Mouse (Mus musculus) kidney, adult 2 months (tissue): ENCODE results near the gene Cmtm3. TPM values are rescaled to one million over a fixed set of nuclear protein-coding genes. Genes with fewer than 3 reads are reported as not detected.

Experiments used
- DNase-seq: peaks from one replicate; pipeline ENCODE4 v3.0.0; 2021
- H3K27ac ChIP-seq: fragments of 200-500 bp; 2 replicates; pipeline ENCODE4 v1.5.1; 2012; ENCODE audit warnings: low read depth, low read length, control low read depth, inconsistent platforms; ENCODE audit not compliant: insufficient read depth
- H3K27me3 ChIP-seq: fragments of 200-500 bp; replicated peaks from 2 replicates; pipeline ENCODE4 v1.6.1; 2012; ENCODE audit warnings: mild to moderate bottlenecking, moderate library complexity, low read length, inconsistent platforms; ENCODE audit not compliant: control insufficient read depth, insufficient read depth
- H3K36me3 ChIP-seq: fragments of 200-500 bp; 2 replicates; pipeline ENCODE4 v1.6.1; 2012; ENCODE audit warnings: mild to moderate bottlenecking, moderate library complexity, low read length, inconsistent platforms; ENCODE audit not compliant: control insufficient read depth, insufficient read depth
- H3K4me1 ChIP-seq: fragments of 200-500 bp; 2 replicates; pipeline ENCODE4 v1.6.1; 2011; ENCODE audit warnings: low read length; ENCODE audit not compliant: control insufficient read depth, insufficient read depth
- H3K4me3 ChIP-seq: fragments of 200-500 bp; 2 replicates; pipeline ENCODE4 v1.5.1; 2011; ENCODE audit warnings: mild to moderate bottlenecking, low read depth, low read length, control low read depth; ENCODE audit not compliant: insufficient read depth
- CTCF ChIP-seq: fragments of 200-500 bp; conservative IDR thresholded peaks from 2 replicates; pipeline ENCODE4 v1.5.1; 2011; ENCODE audit warnings: low read depth, mild to moderate bottlenecking, control low read depth, low read length, moderate library complexity, mixed read lengths; ENCODE audit not compliant: insufficient read depth, insufficient read length
- POLR2A ChIP-seq: fragments of 200-500 bp; IDR thresholded peaks from one replicate; pipeline ENCODE4 v1.6.1; 2011; ENCODE audit warnings: low read depth, low read length, control low read depth
- WGBS: fragments of 180-500 bp; shearing (Covaris S2); methylation state at CpG from one replicate; pipeline ENCODE4 v1.1.7; 2018; 5-methylcytosine and 5-hydroxymethylcytosine counted together
- polyA plus RNA-seq: library from polyadenylated mRNA; depleted of rRNA; stranded (reverse); fragments of >200 nt; gene quantifications from 2 replicates; pipeline ENCODE4 v1.2.3, GENCODE M21; 2012

Gene Cmtm3
- polyA plus RNA-seq, 1 experiment = 53.3 TPM

- TF ChIP-seq POLR2A = no peak
- TF ChIP-seq CTCF = no peak
- H3K4me1 ChIP-seq = no peaks in the 10 kb centered on the region
- DNase-seq = no peak
- H3K27me3 ChIP-seq = no peaks in the 10 kb centered on the region
- H3K4me3 ChIP-seq = no peak overlapping the region
- 79% methylated on average over 3 of the region's 3 CpGs for WGBS
- H3K36me3 ChIP-seq = no peaks in the 10 kb centered on the region
- no peak overlapping the region for H3K27ac ChIP-seq
These were observed 1.3 kb upstream of the Cmtm3 start for GRCm38 (mm10) chr8:104337890-104338289.

GRCm38 (mm10) chr8:104339983-104340232 lies 698 bp downstream of the Cmtm3 start:
- peak overlapping the region; percentile 6; the same call in 1 of the 2 replicates for H3K27ac ChIP-seq
- no peak for DNase-seq
- WGBS = 8% methylated on average over 6 of the region's 6 CpGs
- peak overlapping the region; percentile 47 for H3K4me3 ChIP-seq
- no peaks in the 10 kb centered on the region for H3K27me3 ChIP-seq
- TF ChIP-seq POLR2A = no peak
- no peak for TF ChIP-seq CTCF
- H3K4me1 ChIP-seq = no peaks in the 10 kb centered on the region
- no peaks in the 10 kb centered on the region for H3K36me3 ChIP-seq

- no peaks in the 10 kb centered on the region for H3K36me3 ChIP-seq
- H3K27ac ChIP-seq = peak overlapping the region; percentile 76
- peak; percentile 24 for TF ChIP-seq POLR2A
- TF ChIP-seq CTCF = peak; percentile 46; the same call in 1 of the 2 replicates
- no peaks in the 10 kb centered on the region for H3K4me1 ChIP-seq
- WGBS = 1% methylated on average over 54 of the region's 54 CpGs
- H3K27me3 ChIP-seq = no peaks in the 10 kb centered on the region
- peak overlapping the region; percentile 47 for H3K4me3 ChIP-seq
- peak; percentile 76 for DNase-seq
These were observed 1.3 kb downstream of the Cmtm3 start for GRCm38 (mm10) chr8:104340233-104341105.

GRCm38 (mm10) chr8:104341106-104341561 lies 1.9 kb downstream of the Cmtm3 start:
- peak; percentile 77 for DNase-seq
- Histone ChIP-seq H3K4me3 (peak overlapping the region; percentile 47), H3K4me1 (no peaks in the 10 kb centered on the region), H3K27ac (peak overlapping the region; percentile 76), H3K27me3 (no peaks in the 10 kb centered on the region), H3K36me3 (no peaks in the 10 kb centered on the region)
- TF ChIP-seq POLR2A = no peak
- TF ChIP-seq CTCF = no peak
- WGBS = 5% methylated on average over 24 of the region's 24 CpGs

GRCm38 (mm10) chr8:104341678-104342077 lies 2.5 kb downstream of the Cmtm3 start:
- DNase-seq = no peak
- no peaks in the 10 kb centered on the region for H3K4me1 ChIP-seq
- H3K27me3 ChIP-seq = no peaks in the 10 kb centered on the region
- 60% methylated on average over 6 of the region's 6 CpGs for WGBS
- TF ChIP-seq CTCF (no peak), POLR2A (no peak)
- peak overlapping the region; percentile 25; the same call in 1 of the 2 replicates for H3K27ac ChIP-seq
- peak overlapping the region; percentile 47; the same call in 1 of the 2 replicates for H3K4me3 ChIP-seq
- H3K36me3 ChIP-seq = no peaks in the 10 kb centered on the region

GRCm38 (mm10) chr8:104342426-104342825 lies 3.2 kb downstream of the Cmtm3 start:
- Histone ChIP-seq H3K27ac (no peak overlapping the region), H3K27me3 (no peaks in the 10 kb centered on the region), H3K36me3 (no peaks in the 10 kb centered on the region), H3K4me3 (no peak overlapping the region), H3K4me1 (no peaks in the 10 kb centered on the region)
- no peak for DNase-seq
- WGBS = 65% methylated on average over 5 of the region's 5 CpGs
- TF ChIP-seq CTCF (no peak), POLR2A (no peak)

- peak; percentile 90 for DNase-seq
- Histone ChIP-seq H3K4me1 (no peaks in the 10 kb centered on the region), H3K36me3 (no peaks in the 10 kb centered on the region), H3K27me3 (no peaks in the 10 kb centered on the region), H3K27ac (no peak overlapping the region), H3K4me3 (no peak overlapping the region)
- TF ChIP-seq CTCF (peak; percentile 99), POLR2A (no peak)
- 11% methylated on average over 7 of the region's 7 CpGs for WGBS
These were observed 4.7 kb downstream of the Cmtm3 start for GRCm38 (mm10) chr8:104343957-104344356.
